Mouse (Mus musculus): ENCODE measurements around the gene Ppp1r14c.
"Not testable (repeated sequence)": the region's sequence is repeated elsewhere in the genome, so short reads cannot be mapped to it uniquely, and the experiment has no call there.

The Ppp1r14c gene

GRCm38 (mm10) chr10:3460841-3461240 is 95.0 kb downstream of the Ppp1r14c start:
- DNase-seq (ENCODE audit: extremely low spot score, low read depth, low spot score): no peak

GRCm38 (mm10) chr10:3466135-3466626 is 100.3 kb downstream of the Ppp1r14c start:
- no peak for DNase-seq (ENCODE audit: extremely low spot score, low read depth, low spot score)

GRCm38 (mm10) chr10:3468590-3468989 is 102.7 kb downstream of the Ppp1r14c start:
- DNase-seq (ENCODE audit: extremely low spot score, low read depth, low spot score): no peak

- DNase-seq (ENCODE audit: extremely low spot score, low read depth, low spot score): no peak
Measured at GRCm38 (mm10) chr10:3476611-3477010, 110.8 kb downstream of the Ppp1r14c start.

GRCm38 (mm10) chr10:3479772-3480171 is 113.9 kb downstream of the Ppp1r14c start:
- no peak for DNase-seq (ENCODE audit: extremely low spot score, low read depth, low spot score)

GRCm38 (mm10) chr10:3490052-3490451 is 124.2 kb downstream of the Ppp1r14c start:
- DNase-seq (ENCODE audit: extremely low spot score, low read depth, low spot score): no peak

- no peak for DNase-seq (ENCODE audit: extremely low spot score, low read depth, low spot score)
Measured at GRCm38 (mm10) chr10:3496791-3497190, 130.9 kb downstream of the Ppp1r14c start.

GRCm38 (mm10) chr10:3500846-3501245 is 135.0 kb downstream of the Ppp1r14c start:
- not testable (repeated sequence) for DNase-seq (ENCODE audit: extremely low spot score, low read depth, low spot score)

- DNase-seq (ENCODE audit: extremely low spot score, low read depth, low spot score): no peak
Measured at GRCm38 (mm10) chr10:3507484-3508221, 141.8 kb downstream of the Ppp1r14c start.

- DNase-seq (ENCODE audit: extremely low spot score, low read depth, low spot score): no peak
Measured at GRCm38 (mm10) chr10:3508222-3508588, 142.3 kb downstream of the Ppp1r14c start.

GRCm38 (mm10) chr10:3508746-3509145 is 142.9 kb downstream of the Ppp1r14c start:
- no peak for DNase-seq (ENCODE audit: extremely low spot score, low read depth, low spot score)

GRCm38 (mm10) chr10:3509663-3510277 is 143.9 kb downstream of the Ppp1r14c start:
- no peak for DNase-seq (ENCODE audit: extremely low spot score, low read depth, low spot score)

- no peak for DNase-seq (ENCODE audit: extremely low spot score, low read depth, low spot score)
Measured at GRCm38 (mm10) chr10:3510486-3510885, 144.6 kb downstream of the Ppp1r14c start.

- no peak for DNase-seq (ENCODE audit: extremely low spot score, low read depth, low spot score)
Measured at GRCm38 (mm10) chr10:3511401-3511800, 145.5 kb downstream of the Ppp1r14c start.

- DNase-seq (ENCODE audit: extremely low spot score, low read depth, low spot score): no peak
Measured at GRCm38 (mm10) chr10:3512620-3513305, 146.9 kb downstream of the Ppp1r14c start.

- DNase-seq (ENCODE audit: extremely low spot score, low read depth, low spot score): no peak
Measured at GRCm38 (mm10) chr10:3513947-3514346, 148.1 kb downstream of the Ppp1r14c start.
